Comparison of ENCODE assay signal across 38 mouse cellular contexts in genomic region chr14:54941024-54941978, GRCm38 (mm10). TPM values are rescaled to one million over a fixed set of nuclear protein-coding genes. Genes with fewer than 3 reads are reported as not detected.
DNase-seq lines count a peak whose midpoint lies in the region; ATAC-seq lines count a peak whose summit lies in the region.
"Had no signal": no experiment of that assay in that cellular context is flagged by ENCODE, and none has a peak within 500 bp of the region (broad histone marks: within the 10 kb centered on the region; RNA-seq: fewer than 3 reads in every experiment).

No protein-coding gene starts in this region.

- intact Hi-C loops in heart, postnatal 25 days (cut with DNase I): loop anchor here (2.0 kb wide), 1 partner anchor 74 kb away; the partner anchor contains the start of gene Ngdn
- intact Hi-C loops in heart, postnatal 10 days (cut with DNase I): no loop called here

- H3K9me3 ChIP-seq in kidney, embryonic 14.5 days (ENCODE audit: control insufficient read depth, low read length): no peaks in the 10 kb centered on the region
- no peaks in the 10 kb centered on the region for H3K9me3 ChIP-seq in forebrain, embryonic 15.5 days
- H3K9me3 ChIP-seq: embryonic facial prominence, embryonic 12.5 days; forebrain, embryonic 10.5 days; heart, embryonic 15.5 days; hindbrain, embryonic 12.5 days; intestine, embryonic 15.5 days; limb, embryonic 13.5 days; lung, embryonic 15.5 days; midbrain, embryonic 10.5 days; neural tube, embryonic 12.5 days had no signal

- H3K27me3 ChIP-seq in kidney, embryonic 14.5 days (ENCODE audit: control insufficient read depth, insufficient read depth, low read length): no peaks in the 10 kb centered on the region
- H3K27me3 ChIP-seq in forebrain, embryonic 15.5 days: no peaks in the 10 kb centered on the region
- H3K27me3 ChIP-seq: embryonic facial prominence, embryonic 12.5 days; heart, embryonic 15.5 days; hindbrain, embryonic 12.5 days; intestine, embryonic 15.5 days; limb, embryonic 13.5 days; neural tube, embryonic 12.5 days; Patski had no signal

- no peak for ATAC-seq in kidney, embryonic 14.5 days (ENCODE audit: low FRiP score, low TSS enrichment)
- no peak for ATAC-seq in forebrain, embryonic 15.5 days (replicated peaks)
- ATAC-seq: forebrain, embryonic 16.5 days; hindbrain, postnatal 0 days; intestine, embryonic 15.5 days; Patski had no signal

- WGBS in kidney, embryonic 14.5 days: 67% methylated on average over 13 of the region's 13 CpGs
- WGBS in forebrain, embryonic 15.5 days: 65% methylated on average over 13 of the region's 13 CpGs

- H3K4me2 ChIP-seq in kidney, embryonic 14.5 days (replicated peaks; ENCODE audit: low read depth, low read length): no peak overlapping the region
- H3K4me2 ChIP-seq in forebrain, embryonic 15.5 days (replicated peaks): no peak overlapping the region
- H3K4me2 ChIP-seq: embryonic facial prominence, embryonic 12.5 days; heart, embryonic 15.5 days; hindbrain, embryonic 12.5 days; intestine, embryonic 15.5 days; limb, embryonic 13.5 days; liver, embryonic 11.5 days; lung, embryonic 15.5 days; neural tube, embryonic 12.5 days had no signal

- no peak overlapping the region for H3K4me3 ChIP-seq in kidney, embryonic 14.5 days (ENCODE audit: low read length)
- H3K4me3 ChIP-seq in forebrain, embryonic 15.5 days: no peak overlapping the region
- H3K4me3 ChIP-seq: embryonic facial prominence, embryonic 12.5 days; forebrain, embryonic 10.5 days; gastrocnemius, adult 2 months; heart, embryonic 15.5 days; hindbrain, embryonic 12.5 days; intestine, embryonic 15.5 days; limb, embryonic 13.5 days; lung, embryonic 15.5 days; midbrain, embryonic 10.5 days; myocyte; neural tube, embryonic 12.5 days had no signal

- H3K36me3 ChIP-seq in kidney, embryonic 14.5 days (ENCODE audit: control insufficient read depth, insufficient read depth, low read length): no peaks in the 10 kb centered on the region
- no peaks in the 10 kb centered on the region for H3K36me3 ChIP-seq in forebrain, embryonic 15.5 days
- H3K36me3 ChIP-seq: embryonic facial prominence, embryonic 12.5 days; forebrain, embryonic 10.5 days; hindbrain, embryonic 12.5 days; intestine, embryonic 15.5 days; limb, embryonic 13.5 days; lung, embryonic 15.5 days; midbrain, embryonic 10.5 days; neural tube, embryonic 12.5 days had no signal

- DNase-seq in heart, adult 18-20 months: peak; percentile 33 to 37
- no peak for DNase-seq in heart, postnatal 25 days (ENCODE audit: low spot score)
- peak; percentile 40 for DNase-seq in kidney, adult 18-20 months
- peak; percentile 35 to 59 for DNase-seq in heart, postnatal 10 days
- peak; percentile 47 for DNase-seq in kidney, postnatal 10 days
- DNase-seq in embryo, embryonic 11 days: no peak
- DNase-seq: adrenal gland, postnatal 10 days; cerebellum, adult 8-10 months; cerebellum, postnatal 25 days; gastrocnemius, adult 2 months; gastrocnemius, postnatal 36 days; layer of hippocampus, adult 9-11 months; right cerebral cortex, postnatal 4 days; thymus, adult 18-20 months; thymus, postnatal 36 days had no signal

- H3K4me1 ChIP-seq in kidney, embryonic 14.5 days (ENCODE audit: control insufficient read depth, insufficient read depth, low read length): peaks cover 14% of the 10 kb centered on the region
- H3K4me1 ChIP-seq in forebrain, embryonic 15.5 days: peaks cover 2% of the 10 kb centered on the region
- H3K4me1 ChIP-seq: intestine, embryonic 15.5 days had no signal

- no peak overlapping the region for H3K9ac ChIP-seq in kidney, embryonic 14.5 days (ENCODE audit: low read depth, low read length)
- H3K9ac ChIP-seq in forebrain, embryonic 15.5 days (replicated peaks): no peak overlapping the region
- H3K9ac ChIP-seq: embryonic facial prominence, embryonic 12.5 days; hindbrain, embryonic 12.5 days; intestine, embryonic 15.5 days; limb, embryonic 13.5 days; lung, embryonic 15.5 days; neural tube, embryonic 12.5 days had no signal

- no peak overlapping the region for H3K27ac ChIP-seq in kidney, embryonic 14.5 days (ENCODE audit: low read depth, low read length)
- H3K27ac ChIP-seq in forebrain, embryonic 15.5 days (replicated peaks): no peak overlapping the region
- H3K27ac ChIP-seq: embryonic facial prominence, embryonic 12.5 days; forebrain, embryonic 10.5 days; gastrocnemius, adult 2 months; hindbrain, embryonic 12.5 days; hindbrain, postnatal 0 days; intestine, embryonic 15.5 days; limb, embryonic 13.5 days; lung, embryonic 15.5 days; midbrain, embryonic 10.5 days; neural tube, embryonic 12.5 days; stomach, postnatal 0 days had no signal

RNA-seq across cellular contexts. Expression of gene Cmtm5, which starts 5.2 kb away (rescaled TPM):
- total RNA-seq in heart, adult 18-20 months (2021): under 1 TPM in 1 of 2 experiments, not detected in 1; 0.44 TPM
- total RNA-seq in heart, postnatal 25 days (2021): under 1 TPM; 0.29 to 0.36 TPM
- polyA plus RNA-seq in kidney, embryonic 14.5 days (2014; fragmentation: Nextera tagmentation; extraction: Ambion mirVana): 0.89 and 3.3 TPM in 2 replicates
- under 1 TPM in 1 of 2 experiments, not detected in 1; 0.91 TPM for total RNA-seq in heart, postnatal 10 days (2021)
- polyA plus RNA-seq in forebrain, embryonic 15.5 days (2015; fragmentation: Nextera tagmentation; extraction: Ambion mirVana): 3.8 and 5.5 TPM in 2 replicates
- total RNA-seq: megakaryocyte progenitor cell, adult 5-6 weeks; MEL had no signal
- polyA plus RNA-seq: liver, embryonic 11.5 days; myocyte; Patski had no signal

RNA-seq across cellular contexts. Expression of gene Il25, which starts 8.8 kb away (rescaled TPM):
- not detected for total RNA-seq in heart, adult 18-20 months (2021)
- not detected for total RNA-seq in heart, postnatal 25 days (2021)
- 0.24 TPM in 1 of 2 replicates, not detected in the other for polyA plus RNA-seq in kidney, embryonic 14.5 days (2014; fragmentation: Nextera tagmentation; extraction: Ambion mirVana)
- not detected for total RNA-seq in heart, postnatal 10 days (2021)
- polyA plus RNA-seq in forebrain, embryonic 15.5 days (2015; fragmentation: Nextera tagmentation; extraction: Ambion mirVana): 0.27 and 0.29 TPM in 2 replicates
- total RNA-seq: adrenal gland, postnatal 10 days; gastrocnemius, adult 2 months; gastrocnemius, postnatal 36 days; hindbrain, postnatal 0 days; left cerebral cortex, postnatal 36 days; megakaryocyte progenitor cell, adult 5-6 weeks; MEL; midbrain, postnatal 0 days had no signal
- polyA plus RNA-seq: forebrain, embryonic 10.5 days; heart, embryonic 15.5 days; hindbrain, embryonic 12.5 days; intestine, embryonic 15.5 days; liver, embryonic 11.5 days; liver, embryonic 16.5 days; midbrain, embryonic 10.5 days; Patski; spleen, adult 2 months had no signal

RNA-seq across cellular contexts. Expression of gene Efs, which starts 15.4 kb away (rescaled TPM):
- 1 to 10 TPM; 1.7 to 2.0 TPM for total RNA-seq in heart, adult 18-20 months (2021)
- 1 to 10 TPM; 2.8 to 3.0 TPM for total RNA-seq in heart, postnatal 25 days (2021)
- polyA plus RNA-seq in kidney, embryonic 14.5 days (2014; fragmentation: Nextera tagmentation; extraction: Ambion mirVana): 26.2 and 33.8 TPM in 2 replicates
- 1 to 10 TPM; 7.4 TPM for total RNA-seq in heart, postnatal 10 days (2021)
- polyA plus RNA-seq in forebrain, embryonic 15.5 days (2015; fragmentation: Nextera tagmentation; extraction: Ambion mirVana): 27.6 and 30.4 TPM in 2 replicates
- total RNA-seq: megakaryocyte progenitor cell, adult 5-6 weeks; MEL had no signal
- polyA plus RNA-seq: Patski had no signal

RNA-seq across cellular contexts. Expression of gene Myh6, which starts 25.4 kb away (rescaled TPM):
- over 10,000 TPM; 21,244 to 21,975 TPM for total RNA-seq in heart, adult 18-20 months (2021)
- over 10,000 TPM; 23,221 to 24,394 TPM for total RNA-seq in heart, postnatal 25 days (2021)
- 0.30 and 0.54 TPM in 2 replicates for polyA plus RNA-seq in kidney, embryonic 14.5 days (2014; fragmentation: Nextera tagmentation; extraction: Ambion mirVana)
- over 10,000 TPM; 20,580 to 20,870 TPM for total RNA-seq in heart, postnatal 10 days (2021)
- polyA plus RNA-seq in forebrain, embryonic 15.5 days (2015; fragmentation: Nextera tagmentation; extraction: Ambion mirVana): 1.0 and 1.3 TPM in 2 replicates
- total RNA-seq: megakaryocyte progenitor cell, adult 5-6 weeks; MEL had no signal

RNA-seq across cellular contexts. Expression of gene Slc22a17, which starts 28.4 kb away (rescaled TPM):
- 1 to 10 TPM; 1.9 to 2.5 TPM for total RNA-seq in heart, adult 18-20 months (2021)
- total RNA-seq in heart, postnatal 25 days (2021): 1 to 10 TPM; 2.7 to 3.1 TPM
- polyA plus RNA-seq in kidney, embryonic 14.5 days (2014; fragmentation: Nextera tagmentation; extraction: Ambion mirVana): 41.0 and 58.9 TPM in 2 replicates
- total RNA-seq in heart, postnatal 10 days (2021): 10 to 100 TPM in 1 of 2 experiments, 1 to 10 TPM in 1; 9.6 to 10.8 TPM
- 154 and 167 TPM in 2 replicates for polyA plus RNA-seq in forebrain, embryonic 15.5 days (2015; fragmentation: Nextera tagmentation; extraction: Ambion mirVana)

Comparison
In these comparisons a context has a peak if more than half of its experiments do, and no peak if none do; other contexts are left out.
1. DNase-seq: peak in heart, adult 18-20 months (2 of 2), kidney, adult 18-20 months (single experiment), heart, postnatal 10 days (2 of 2) and kidney, postnatal 10 days (single experiment); none in heart, postnatal 25 days (single experiment) and embryo, embryonic 11 days (single experiment).